Mouse (Mus musculus): Measurements from ENCODE around the gene Gm3476. TPM values are rescaled to one million over a fixed set of nuclear protein-coding genes. Genes with fewer than 3 reads are reported as not detected.
A peak's percentile ranks its signal among the peaks of the same experiment; 100 is the strongest.
"Not testable (repeated sequence)": the region's sequence is repeated elsewhere in the genome, so short reads cannot be mapped to it uniquely, and the experiment has no call there.

The Gm3476 gene
- polyA plus RNA-seq (2015; fragmentation: Nextera tagmentation; extraction: Ambion mirVana) = not detected in 2 replicates

DNA sequence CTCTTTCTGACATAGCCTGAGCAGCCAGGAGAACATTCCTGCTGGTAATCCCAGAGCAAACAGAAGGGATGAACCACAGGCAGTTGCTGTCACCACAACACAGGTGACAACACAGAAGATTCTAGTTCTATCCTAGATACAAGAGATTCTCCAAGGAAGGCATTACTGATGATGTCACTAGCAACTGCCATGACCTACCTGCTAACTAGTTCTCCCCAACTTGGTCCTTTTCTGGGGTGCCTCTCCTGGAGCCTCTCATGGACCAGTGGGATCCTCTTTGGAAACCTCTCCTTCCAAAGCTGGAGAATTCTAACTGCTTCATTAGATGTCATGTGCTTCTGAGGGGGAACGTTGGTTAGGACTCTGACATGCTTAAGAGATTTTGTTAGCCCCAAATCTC, at the start of gene Gm3476:
Gene Gm3476, minus strand, starts transcription at position 101 of the 400 bp plus-strand sequence.
- not testable (repeated sequence) for ATAC-seq (replicated peaks; ENCODE audit: extremely low read depth, insufficient read depth, low FRiP score)

DNA sequence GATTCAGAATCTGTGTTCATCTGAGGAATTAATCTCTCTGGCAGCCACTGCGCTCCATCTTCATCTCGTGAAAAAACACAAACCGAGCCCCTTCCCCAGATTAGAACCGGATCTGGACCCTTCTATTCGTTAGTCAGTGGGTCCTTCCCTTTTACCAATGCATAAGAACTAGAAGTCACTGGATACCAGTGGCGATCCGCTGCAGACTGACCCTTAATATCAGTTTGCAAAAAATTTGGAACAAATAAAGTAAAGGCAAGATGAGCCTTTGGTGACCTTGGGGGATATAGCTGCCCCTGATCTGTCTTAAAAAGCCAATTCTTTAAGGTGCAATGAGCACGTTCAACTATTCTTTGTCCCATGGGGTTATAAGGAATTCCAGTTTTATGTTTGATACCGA, 37.9 kb upstream of the Gm3476 start:
- H3K9ac ChIP-seq (ENCODE audit: low read length); H3K4me1 ChIP-seq (ENCODE audit: control insufficient read depth, insufficient read depth, low read length); H3K36me3 ChIP-seq (ENCODE audit: control insufficient read depth, insufficient read depth); H3K27me3 ChIP-seq (ENCODE audit: control insufficient read depth, insufficient read depth, low read length); H3K9me3 ChIP-seq (replicated peaks; ENCODE audit: control insufficient read depth, low read length); H3K4me2 ChIP-seq (ENCODE audit: low read depth, low read length); H3K4me3 ChIP-seq (ENCODE audit: low read length); ATAC-seq (replicated peaks; ENCODE audit: extremely low read depth, insufficient read depth, low FRiP score); H3K27ac ChIP-seq (ENCODE audit: low read length): not testable (repeated sequence)
- 87% methylated on average over 5 of the region's 9 CpGs for WGBS

More for the DNA sequence above, at the start of gene Gm3476:
- not testable (repeated sequence) for H3K27ac ChIP-seq (ENCODE audit: low read length); H3K36me3 ChIP-seq (ENCODE audit: control insufficient read depth, insufficient read depth); H3K4me3 ChIP-seq (ENCODE audit: low read length); H3K27me3 ChIP-seq (ENCODE audit: control insufficient read depth, insufficient read depth, low read length); H3K9ac ChIP-seq (ENCODE audit: low read length); H3K9me3 ChIP-seq (replicated peaks; ENCODE audit: control insufficient read depth, low read length); H3K4me2 ChIP-seq (ENCODE audit: low read depth, low read length); H3K4me1 ChIP-seq (ENCODE audit: control insufficient read depth, insufficient read depth, low read length)
- no CpG with 5 or more reads among the region's 1 CpGs for WGBS

DNA sequence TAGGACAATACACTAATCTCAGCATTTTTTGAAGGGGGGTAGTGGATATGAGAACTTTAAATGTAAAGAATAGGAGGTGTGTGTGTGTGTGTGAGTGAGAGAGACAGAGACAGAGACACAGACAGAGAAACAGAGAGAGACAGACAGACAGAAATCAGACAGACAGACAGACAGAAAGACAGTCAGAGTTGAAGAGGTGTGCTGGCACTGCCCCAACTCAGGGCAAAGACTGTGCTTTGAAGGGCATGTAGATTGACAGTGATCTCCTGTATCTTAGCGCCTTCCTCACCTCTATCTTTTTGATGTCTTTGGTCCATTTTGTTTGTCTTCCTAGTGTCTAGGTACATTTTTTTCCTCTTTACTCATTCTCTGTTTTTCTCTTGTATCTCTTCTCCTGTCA, 35.5 kb upstream of the Gm3476 start:
- not testable (repeated sequence) for H3K9ac ChIP-seq (ENCODE audit: low read length); ATAC-seq (replicated peaks; ENCODE audit: extremely low read depth, insufficient read depth, low FRiP score); H3K27me3 ChIP-seq (ENCODE audit: control insufficient read depth, insufficient read depth, low read length); H3K9me3 ChIP-seq (replicated peaks; ENCODE audit: control insufficient read depth, low read length); H3K4me3 ChIP-seq (ENCODE audit: low read length); H3K4me1 ChIP-seq (ENCODE audit: control insufficient read depth, insufficient read depth, low read length); H3K27ac ChIP-seq (ENCODE audit: low read length); H3K4me2 ChIP-seq (ENCODE audit: low read depth, low read length); H3K36me3 ChIP-seq (ENCODE audit: control insufficient read depth, insufficient read depth)
- WGBS = no CpG with 5 or more reads among the region's 1 CpGs

DNA sequence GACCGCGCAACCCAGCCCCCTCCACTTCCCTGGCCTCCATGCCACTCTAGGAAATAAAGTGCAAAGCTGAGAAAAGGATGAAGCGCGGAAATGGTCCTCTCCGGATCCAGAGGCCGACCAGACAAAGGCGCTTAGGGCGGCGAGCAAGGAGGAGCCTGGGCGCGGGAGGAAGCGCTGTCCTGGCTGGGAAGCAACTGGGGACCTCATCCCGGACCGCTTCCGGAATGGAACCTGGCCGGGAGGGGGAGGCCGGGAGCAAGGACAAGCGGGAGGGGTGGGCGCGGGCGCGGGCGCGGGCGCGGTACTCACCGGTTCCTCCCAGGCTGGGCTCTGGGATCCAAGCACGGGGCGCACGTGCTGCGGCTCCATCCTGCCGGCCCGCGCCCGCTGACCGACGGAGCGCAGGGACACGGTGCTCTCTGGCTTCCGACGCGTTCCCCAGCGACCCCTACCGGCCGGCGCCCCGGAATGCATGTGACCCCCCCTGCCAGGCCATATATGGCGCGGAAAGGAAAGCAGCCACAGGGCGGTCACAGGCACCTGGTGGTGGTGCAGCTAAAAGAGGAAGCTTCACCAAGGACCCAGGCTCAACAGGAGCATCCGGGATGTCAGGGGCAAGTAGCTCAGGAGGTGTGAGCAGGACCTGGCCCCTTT, 17.2 kb downstream of the Gm3476 start, which contains the start of gene Gm3468:
Gene Gm3468, minus strand, starts transcription at position 394 of the 654 bp plus-strand sequence.
- H3K9me3 ChIP-seq (replicated peaks; ENCODE audit: control insufficient read depth, low read length); H3K27ac ChIP-seq (ENCODE audit: low read length); H3K4me1 ChIP-seq (ENCODE audit: control insufficient read depth, insufficient read depth, low read length); H3K9ac ChIP-seq (ENCODE audit: low read length); H3K36me3 ChIP-seq (ENCODE audit: control insufficient read depth, insufficient read depth); H3K27me3 ChIP-seq (ENCODE audit: control insufficient read depth, insufficient read depth, low read length): not testable (repeated sequence)
- peak; percentile 78 for ATAC-seq (replicated peaks; ENCODE audit: extremely low read depth, insufficient read depth, low FRiP score)
- WGBS = 1% methylated on average over 36 of the region's 51 CpGs
- H3K4me3 ChIP-seq (ENCODE audit: low read length) = peak within 1 kb of the TSS; percentile 47
- peak within 1 kb of the TSS; percentile 57 for H3K4me2 ChIP-seq (ENCODE audit: low read depth, low read length)

- H3K4me3 ChIP-seq (ENCODE audit: low read length) = peak overlapping the region; percentile 47
Observed at GRCm38 (mm10) chr14:6107500-6107899, 18.1 kb downstream of the Gm3476 start.

GRCm38 (mm10) chr14:6093842-6094241, 31.8 kb downstream of the Gm3476 start, which contains the start of gene Gm8206:
Gm8206 (minus strand) TSS chr14:6093942.
- not testable (repeated sequence) for H3K9me3 ChIP-seq (replicated peaks; ENCODE audit: control insufficient read depth, low read length); H3K4me3 ChIP-seq (ENCODE audit: low read length); H3K36me3 ChIP-seq (ENCODE audit: control insufficient read depth, insufficient read depth); H3K27me3 ChIP-seq (ENCODE audit: control insufficient read depth, insufficient read depth, low read length); H3K4me2 ChIP-seq (ENCODE audit: low read depth, low read length); ATAC-seq (replicated peaks; ENCODE audit: extremely low read depth, insufficient read depth, low FRiP score); H3K4me1 ChIP-seq (ENCODE audit: control insufficient read depth, insufficient read depth, low read length); H3K27ac ChIP-seq (ENCODE audit: low read length); H3K9ac ChIP-seq (ENCODE audit: low read length)
- WGBS = 78% methylated on average over 2 of the region's 3 CpGs

More at GRCm38 (mm10) chr14:6107500-6107899, 18.1 kb downstream of the Gm3476 start:
- not testable (repeated sequence) for H3K36me3 ChIP-seq (ENCODE audit: control insufficient read depth, insufficient read depth); H3K9me3 ChIP-seq (replicated peaks; ENCODE audit: control insufficient read depth, low read length); H3K4me1 ChIP-seq (ENCODE audit: control insufficient read depth, insufficient read depth, low read length); H3K27ac ChIP-seq (ENCODE audit: low read length); ATAC-seq (replicated peaks; ENCODE audit: extremely low read depth, insufficient read depth, low FRiP score); H3K9ac ChIP-seq (ENCODE audit: low read length); H3K27me3 ChIP-seq (ENCODE audit: control insufficient read depth, insufficient read depth, low read length)
- WGBS = 11% methylated on average over 8 of the region's 9 CpGs
- peak overlapping the region; percentile 57 for H3K4me2 ChIP-seq (ENCODE audit: low read depth, low read length)

GRCm38 (mm10) chr14:6058167-6058566, 67.4 kb downstream of the Gm3476 start, which contains the start of gene Gm6337:
Gm6337 (minus strand) TSS chr14:6058267.
- not testable (repeated sequence) for ATAC-seq (replicated peaks; ENCODE audit: extremely low read depth, insufficient read depth, low FRiP score); H3K4me2 ChIP-seq (ENCODE audit: low read depth, low read length); H3K36me3 ChIP-seq (ENCODE audit: control insufficient read depth, insufficient read depth); H3K27me3 ChIP-seq (ENCODE audit: control insufficient read depth, insufficient read depth, low read length); H3K4me1 ChIP-seq (ENCODE audit: control insufficient read depth, insufficient read depth, low read length); H3K4me3 ChIP-seq (ENCODE audit: low read length); H3K9ac ChIP-seq (ENCODE audit: low read length); H3K27ac ChIP-seq (ENCODE audit: low read length); H3K9me3 ChIP-seq (replicated peaks; ENCODE audit: control insufficient read depth, low read length)
- WGBS = 64% methylated on average over 3 of the region's 4 CpGs

Other genes starting within 250 kb of the Gm3476 start
- 0.09 and 0.10 TPM in 2 replicates for gene Gm8237, start 245.4 kb downstream of the Gm3476 start, polyA plus RNA-seq (2015; fragmentation: Nextera tagmentation; extraction: Ambion mirVana)
- 0.21 and 0.30 TPM in 2 replicates for gene Gm3248, start 164.1 kb downstream of the Gm3476 start, polyA plus RNA-seq (2015; fragmentation: Nextera tagmentation; extraction: Ambion mirVana)
- gene Gm3453, start 146.7 kb downstream of the Gm3476 start, polyA plus RNA-seq (2015; fragmentation: Nextera tagmentation; extraction: Ambion mirVana) = not detected in 2 replicates
- not detected in 2 replicates for gene Gm6337, start 67.5 kb downstream of the Gm3476 start, polyA plus RNA-seq (2015; fragmentation: Nextera tagmentation; extraction: Ambion mirVana)
- 0.43 and 0.60 TPM in 2 replicates for gene Gm8206, start 31.9 kb downstream of the Gm3476 start, polyA plus RNA-seq (2015; fragmentation: Nextera tagmentation; extraction: Ambion mirVana)
- 2.0 and 2.7 TPM in 2 replicates for gene Gm3468, start 17.1 kb downstream of the Gm3476 start, polyA plus RNA-seq (2015; fragmentation: Nextera tagmentation; extraction: Ambion mirVana)
- not detected in 2 replicates for gene Gm21560, start 93.5 kb upstream of the Gm3476 start, polyA plus RNA-seq (2015; fragmentation: Nextera tagmentation; extraction: Ambion mirVana)
- 2.3 and 2.9 TPM in 2 replicates for gene Gm3411, start 161.4 kb upstream of the Gm3476 start, polyA plus RNA-seq (2015; fragmentation: Nextera tagmentation; extraction: Ambion mirVana)
- 0.14 TPM in 1 of 2 replicates, not detected in the other for gene Gm21103, start 179.0 kb upstream of the Gm3476 start, polyA plus RNA-seq (2015; fragmentation: Nextera tagmentation; extraction: Ambion mirVana)
- gene Gm3618, start 217.9 kb upstream of the Gm3476 start, polyA plus RNA-seq (2015; fragmentation: Nextera tagmentation; extraction: Ambion mirVana) = not detected in 2 replicates